Mouse (Mus musculus) neural tube, embryonic 11.5 days (tissue): ENCODE data around the gene Sell. TPM values are rescaled to one million over a fixed set of nuclear protein-coding genes. Genes with fewer than 3 reads are reported as not detected.

Experiments used
- ATAC-seq: fragments of 200-750 bp; cut with Nextera tagmentation; 2 replicates; pipeline ENCODE4 v1.8.0; 2017; ENCODE audit warnings: moderate number of reproducible peaks, mild to moderate bottlenecking, moderate TSS enrichment, moderate library complexity; ENCODE audit not compliant: insufficient read depth, low FRiP score, low TSS enrichment
- DNase-seq: peaks from one replicate; pipeline ENCODE4 v3.0.0-alpha.2; 2015; ENCODE audit warnings: low spot score
- H3K27ac ChIP-seq: fragments of 300-500 bp; sonication (generic); 2 replicates; pipeline ENCODE4 v1.5.1; 2014; ENCODE audit warnings: low read depth, mild to moderate bottlenecking, low read length
- H3K27me3 ChIP-seq: fragments of 300-500 bp; sonication (generic); 2 replicates; pipeline ENCODE4 v1.6.1; 2014; ENCODE audit warnings: mild to moderate bottlenecking, low read length, mixed read lengths; ENCODE audit not compliant: control insufficient read depth, insufficient read depth
- H3K36me3 ChIP-seq: fragments of 300-500 bp; sonication (generic); 2 replicates; pipeline ENCODE4 v1.6.1; 2014; ENCODE audit warnings: mild to moderate bottlenecking, low read length, moderate library complexity, mixed read lengths; ENCODE audit not compliant: control insufficient read depth, insufficient read depth
- H3K4me1 ChIP-seq: fragments of 300-500 bp; sonication (generic); 2 replicates; pipeline ENCODE4 v1.6.1; 2014; ENCODE audit warnings: low read length, mixed read lengths; ENCODE audit not compliant: control insufficient read depth, insufficient read depth
- H3K4me2 ChIP-seq: fragments of 300-500 bp; sonication (generic); 2 replicates; pipeline ENCODE4 v1.6.1; 2014; ENCODE audit warnings: low read depth, mild to moderate bottlenecking, moderate library complexity
- H3K4me3 ChIP-seq: fragments of 300-500 bp; sonication (generic); 2 replicates; pipeline ENCODE4 v1.5.1; 2014; ENCODE audit warnings: low read depth, low read length
- H3K9ac ChIP-seq: fragments of 300-500 bp; sonication (generic); 2 replicates; pipeline ENCODE4 v1.6.1; 2014; ENCODE audit warnings: mild to moderate bottlenecking, low read length
- H3K9me3 ChIP-seq: fragments of 300-500 bp; sonication (generic); 2 replicates; pipeline ENCODE4 v1.6.1; 2016; ENCODE audit warnings: low read length; ENCODE audit not compliant: control insufficient read depth
- WGBS: fragments of 180-500 bp; shearing (Covaris S2); extraction: QIAGEN DNeasy Blood & Tissue Kit; methylation state at CpG from one replicate; pipeline ENCODE4 v1.1.7; 2014; 5-methylcytosine and 5-hydroxymethylcytosine counted together
- polyA plus RNA-seq: library from polyadenylated mRNA; unstranded; fragments of >200 nt; fragmentation: Nextera tagmentation; extraction: Ambion mirVana; gene quantifications from 2 replicates; pipeline ENCODE4 v1.2.1, GENCODE M21; 2014

Gene Sell
- polyA plus RNA-seq, 1 experiment from 2014 or later: not detected

GRCm38 (mm10) chr1:164070461-164070860, 8.7 kb downstream of the Sell start:
- no peak for ATAC-seq
- Histone ChIP-seq H3K4me1 (no peaks in the 10 kb centered on the region), H3K4me2 (no peak overlapping the region), H3K36me3 (no peaks in the 10 kb centered on the region), H3K27ac (no peak overlapping the region), H3K27me3 (no peaks in the 10 kb centered on the region), H3K9ac (no peak overlapping the region), H3K4me3 (no peak overlapping the region), H3K9me3 (no peaks in the 10 kb centered on the region)
- DNase-seq: no peak
- WGBS: 88% methylated on average over 4 of the region's 4 CpGs

GRCm38 (mm10) chr1:164071111-164071510, 9.3 kb downstream of the Sell start:
- no peak overlapping the region for H3K4me3 ChIP-seq
- H3K27me3 ChIP-seq: no peaks in the 10 kb centered on the region
- no peak for DNase-seq
- no peaks in the 10 kb centered on the region for H3K4me1 ChIP-seq
- H3K36me3 ChIP-seq: no peaks in the 10 kb centered on the region
- H3K4me2 ChIP-seq: no peak overlapping the region
- no peak overlapping the region for H3K27ac ChIP-seq
- H3K9ac ChIP-seq: no peak overlapping the region
- H3K9me3 ChIP-seq: no peaks in the 10 kb centered on the region
- 88% methylated on average over 7 of the region's 7 CpGs for WGBS
- ATAC-seq: no peak

- Histone ChIP-seq H3K4me2 (no peak overlapping the region), H3K27ac (no peak overlapping the region), H3K4me3 (no peak overlapping the region), H3K9ac (no peak overlapping the region), H3K4me1 (no peaks in the 10 kb centered on the region), H3K36me3 (no peaks in the 10 kb centered on the region), H3K9me3 (no peaks in the 10 kb centered on the region), H3K27me3 (no peaks in the 10 kb centered on the region)
- 88% methylated on average over 4 of the region's 4 CpGs for WGBS
- no peak for ATAC-seq
- DNase-seq: no peak
Measured at GRCm38 (mm10) chr1:164072001-164072400, 10.2 kb downstream of the Sell start.

GRCm38 (mm10) chr1:164073091-164073490, 11.3 kb downstream of the Sell start:
- Histone ChIP-seq H3K36me3 (no peaks in the 10 kb centered on the region), H3K4me2 (no peak overlapping the region), H3K9me3 (no peaks in the 10 kb centered on the region), H3K4me3 (no peak overlapping the region), H3K27me3 (no peaks in the 10 kb centered on the region), H3K27ac (no peak overlapping the region), H3K9ac (no peak overlapping the region), H3K4me1 (no peaks in the 10 kb centered on the region)
- 89% methylated on average over 9 of the region's 9 CpGs for WGBS
- no peak for ATAC-seq
- DNase-seq: no peak

GRCm38 (mm10) chr1:164073803-164074202, 12.0 kb downstream of the Sell start:
- Histone ChIP-seq H3K4me3 (no peak overlapping the region), H3K4me1 (no peaks in the 10 kb centered on the region), H3K9me3 (no peaks in the 10 kb centered on the region), H3K27me3 (no peaks in the 10 kb centered on the region), H3K9ac (no peak overlapping the region), H3K36me3 (no peaks in the 10 kb centered on the region), H3K27ac (no peak overlapping the region), H3K4me2 (no peak overlapping the region)
- no peak for ATAC-seq
- no peak for DNase-seq
- WGBS: 89% methylated on average over 7 of the region's 7 CpGs

- no peaks in the 10 kb centered on the region for H3K9me3 ChIP-seq
- no peak overlapping the region for H3K27ac ChIP-seq
- no peak overlapping the region for H3K4me2 ChIP-seq
- no peaks in the 10 kb centered on the region for H3K4me1 ChIP-seq
- H3K36me3 ChIP-seq: no peaks in the 10 kb centered on the region
- 81% methylated on average over 2 of the region's 2 CpGs for WGBS
- DNase-seq: no peak
- H3K9ac ChIP-seq: no peak overlapping the region
- H3K4me3 ChIP-seq: no peak overlapping the region
- H3K27me3 ChIP-seq: no peaks in the 10 kb centered on the region
- no peak for ATAC-seq
Measured at GRCm38 (mm10) chr1:164074606-164075140, 12.9 kb downstream of the Sell start.

GRCm38 (mm10) chr1:164075416-164075815, 13.6 kb downstream of the Sell start:
- WGBS: 83% methylated on average over 1 of the region's 1 CpGs
- DNase-seq (no peak), ATAC-seq (no peak)
- Histone ChIP-seq H3K36me3 (no peaks in the 10 kb centered on the region), H3K27ac (no peak overlapping the region), H3K4me1 (no peaks in the 10 kb centered on the region), H3K9me3 (no peaks in the 10 kb centered on the region), H3K27me3 (no peaks in the 10 kb centered on the region), H3K4me2 (no peak overlapping the region), H3K4me3 (no peak overlapping the region), H3K9ac (no peak overlapping the region)

GRCm38 (mm10) chr1:164076441-164076840, 14.7 kb downstream of the Sell start:
- Histone ChIP-seq H3K36me3 (no peaks in the 10 kb centered on the region), H3K27ac (no peak overlapping the region), H3K9ac (no peak overlapping the region), H3K9me3 (no peaks in the 10 kb centered on the region), H3K4me1 (no peaks in the 10 kb centered on the region), H3K27me3 (no peaks in the 10 kb centered on the region), H3K4me2 (no peak overlapping the region), H3K4me3 (no peak overlapping the region)
- no peak for DNase-seq
- no peak for ATAC-seq
- 52% methylated on average over 1 of the region's 1 CpGs for WGBS

- H3K4me2 ChIP-seq: no peak overlapping the region
- DNase-seq (no peak), ATAC-seq (no peak)
- no peak overlapping the region for H3K4me3 ChIP-seq
- H3K4me1 ChIP-seq: no peaks in the 10 kb centered on the region
- H3K27ac ChIP-seq: no peak overlapping the region
- 94% methylated on average over 3 of the region's 3 CpGs for WGBS
- no peaks in the 10 kb centered on the region for H3K27me3 ChIP-seq
- H3K9ac ChIP-seq: no peak overlapping the region
- no peaks in the 10 kb centered on the region for H3K36me3 ChIP-seq
- H3K9me3 ChIP-seq: no peaks in the 10 kb centered on the region
Measured at GRCm38 (mm10) chr1:164077031-164077430, 15.2 kb downstream of the Sell start.
